Comparison of ENCODE assay signal across 8 mouse cellular contexts in the genomic region with DNA sequence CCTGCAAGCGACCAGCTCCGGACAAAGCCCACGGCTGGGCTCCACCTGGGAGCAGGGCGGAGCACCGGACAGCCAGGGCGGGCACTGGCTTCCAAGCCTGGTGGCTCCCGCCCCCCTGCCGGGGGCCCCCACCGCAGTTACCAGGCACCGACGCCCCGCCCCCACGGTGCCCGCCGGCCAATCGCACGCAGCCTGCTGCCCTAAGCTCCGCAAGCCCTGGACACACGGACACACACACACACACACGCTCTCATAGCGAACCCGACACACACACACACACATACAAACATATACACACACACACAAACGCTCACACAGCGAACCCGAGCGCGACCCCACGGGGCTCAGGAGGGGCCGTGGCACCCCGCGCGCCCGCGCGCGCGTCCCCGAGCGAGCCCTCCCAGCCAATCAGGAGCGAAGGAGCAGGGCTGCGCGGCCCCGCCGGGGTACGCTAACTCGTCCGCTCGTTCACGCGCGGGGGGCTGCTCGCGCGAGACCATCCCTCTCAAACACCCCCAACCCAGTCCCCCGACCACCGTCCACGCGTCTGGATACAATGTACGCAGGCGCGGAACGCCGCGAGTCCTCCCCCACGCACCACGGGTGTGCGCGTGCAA. TPM values are rescaled to one million over a fixed set of nuclear protein-coding genes. Genes with fewer than 3 reads are reported as not detected.
DNase-seq lines count a peak whose midpoint lies in the region; ATAC-seq and TF ChIP-seq lines count a peak whose summit lies in the region.

No protein-coding gene starts in this region.

- peak overlapping the region; percentile 100 for H3K27ac ChIP-seq in hindbrain, postnatal 0 days
- H3K27ac ChIP-seq in left cerebral cortex, adult 2 months, result peak overlapping the region; percentile 100

- TF ChIP-seq CTCF in hindbrain, postnatal 0 days (IDR thresholded peaks at IDR 0.05; ENCODE audit: low read depth), result no peak
- TF ChIP-seq CTCF in left cerebral cortex, adult 2 months (IDR thresholded peaks at IDR 0.05), result no peak

- peak; percentile 79 for DNase-seq in T-cell, adult 2 months (ENCODE audit: low spot score)
- DNase-seq in cerebellum, postnatal 36 days, result peak; percentile 93 to 97
- DNase-seq in gastrocnemius, adult 18-20 months (ENCODE audit: low spot score), result peak; percentile 94
- peak; percentile 98 for DNase-seq in hindbrain, postnatal 0 days (ENCODE audit: low spot score)
- peak; percentile 89 to 90 for DNase-seq in left cerebral cortex, adult 2 months (ENCODE audit: extremely low spot score in 1 of 2, low spot score in 2 of 2)
- DNase-seq in right cerebral cortex, adult 2 months (ENCODE audit: low spot score in 2 of 2), result peak; percentile 85 to 92
- peak; percentile 97 for DNase-seq in urinary bladder, postnatal 14 days (ENCODE audit: low spot score)

- H3K4me3 ChIP-seq in hindbrain, postnatal 0 days (ENCODE audit: low read length), result peak overlapping the region; percentile 90
- peak overlapping the region; percentile 90 for H3K4me3 ChIP-seq in left cerebral cortex, adult 2 months

- H3K4me2 ChIP-seq in hindbrain, postnatal 0 days (ENCODE audit: low read depth, low read length), result peak overlapping the region; percentile 69

- H3K36me3 ChIP-seq in hindbrain, postnatal 0 days (ENCODE audit: insufficient read depth, low read length), result no peaks in the 10 kb centered on the region; the same call in 1 of the 2 replicates

- ATAC-seq in hindbrain, postnatal 0 days, result peak; percentile 90
- peak; percentile 83 for ATAC-seq in megakaryocyte, adult 5-6 weeks (ENCODE audit: poor library complexity, severe bottlenecking)

- WGBS in hindbrain, postnatal 0 days, result under 1% methylated on average over 63 of the region's 68 CpGs

- intact Hi-C loops in left cerebral cortex, adult 2 months (cut with DNase I), result loop anchor here (2.0 kb wide), 1 partner anchor 65 kb away; no protein-coding TSS in a partner anchor

- H3K27me3 ChIP-seq in hindbrain, postnatal 0 days (ENCODE audit: insufficient read depth, low read length), result no peaks in the 10 kb centered on the region

- H3K9me3 ChIP-seq in hindbrain, postnatal 0 days (ENCODE audit: low read length), result no peaks in the 10 kb centered on the region

- peak overlapping the region; percentile 99 for H3K9ac ChIP-seq in hindbrain, postnatal 0 days (replicated peaks; ENCODE audit: low read length)

- peaks cover 4% of the 10 kb centered on the region for H3K4me1 ChIP-seq in hindbrain, postnatal 0 days (ENCODE audit: insufficient read depth, low read length)

RNA-seq across cellular contexts. Expression of a gene that starts 1.0 kb away (rescaled TPM):
- 100 to 1,000 TPM; 102 to 112 TPM for total RNA-seq in gastrocnemius, adult 18-20 months (2021)
- 103 and 115 TPM in 2 replicates for total RNA-seq in hindbrain, postnatal 0 days (2014; rRNA removed)
- polyA plus RNA-seq in hindbrain, postnatal 0 days (2015; fragmentation: Nextera tagmentation; extraction: Ambion mirVana), result 85.6 and 86.1 TPM in 2 replicates
- 100 to 1,000 TPM; 219 to 221 TPM for total RNA-seq in left cerebral cortex, adult 2 months (2021)
- 24.8 and 31.2 TPM in 2 replicates for total RNA-seq in megakaryocyte, adult 5-6 weeks (2015)
- 15.5 and 23.6 TPM in 2 replicates for total RNA-seq in megakaryocyte, adult 5-6 weeks (2017)

Comparison
In these comparisons a context has a peak if more than half of its experiments do, and no peak if none do; other contexts are left out.
1. Peak in every context shown above with its lines: DNase-seq, ATAC-seq, H3K4me3 ChIP-seq and H3K27ac ChIP-seq.